Mouse (Mus musculus): Measurements from ENCODE around the gene Nfya. TPM values are rescaled to one million over a fixed set of nuclear protein-coding genes. Genes with fewer than 3 reads are reported as not detected.

The Nfya gene
- polyA plus RNA-seq (2015; fragmentation: Nextera tagmentation; extraction: Ambion mirVana): 9.0 and 9.8 TPM in 2 replicates

DNA sequence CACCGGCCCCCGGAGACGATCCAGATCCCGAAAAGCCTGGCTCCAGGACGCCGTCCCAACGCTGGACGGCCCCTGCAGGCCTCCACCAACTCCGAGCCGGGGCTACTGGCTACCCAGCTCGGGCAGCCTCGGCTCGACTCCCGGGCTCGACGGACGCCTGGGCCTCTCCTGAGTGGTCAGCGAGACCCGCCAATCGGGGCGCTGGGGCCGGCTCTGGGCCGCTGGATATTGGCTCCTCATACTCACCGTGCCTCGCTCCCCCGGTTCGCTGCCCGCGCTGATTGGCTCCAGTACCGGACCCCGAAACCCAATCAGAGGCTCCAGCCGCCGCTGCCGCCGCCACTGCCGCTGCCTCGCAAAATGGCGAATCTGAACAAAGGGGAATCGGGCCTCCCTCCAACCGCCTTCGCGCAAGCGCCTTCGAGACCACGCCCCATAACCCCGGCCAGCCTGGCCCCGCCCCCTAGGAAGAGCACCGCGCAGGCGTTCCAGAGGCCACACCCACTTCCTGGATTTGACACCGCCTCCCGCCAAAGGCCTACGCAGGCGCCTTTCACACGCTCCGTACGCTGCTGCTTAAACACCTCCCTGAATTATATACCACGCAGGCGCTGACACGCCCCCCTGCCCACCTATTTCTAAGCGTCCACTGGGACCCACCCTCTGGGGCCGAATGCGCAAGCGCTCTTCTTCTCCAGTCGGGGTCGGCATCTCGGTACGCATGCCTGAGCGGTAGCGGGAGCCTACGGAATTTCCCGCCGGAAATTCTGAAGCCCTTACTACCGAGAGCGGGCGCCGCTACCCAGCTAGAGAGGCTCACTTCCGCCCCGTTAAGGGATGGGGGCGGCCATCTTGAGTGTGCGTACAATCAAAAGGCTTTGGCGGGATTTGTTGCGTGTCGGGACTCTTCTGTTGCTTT is at the start of gene Nfya, which contains the start of gene Oard1:
Gene Nfya (minus strand): TSS at position 527 of the 919 bp plus-strand sequence.
Gene Oard1 (plus strand): TSS at position 635 of the 919 bp plus-strand sequence.

DNA sequence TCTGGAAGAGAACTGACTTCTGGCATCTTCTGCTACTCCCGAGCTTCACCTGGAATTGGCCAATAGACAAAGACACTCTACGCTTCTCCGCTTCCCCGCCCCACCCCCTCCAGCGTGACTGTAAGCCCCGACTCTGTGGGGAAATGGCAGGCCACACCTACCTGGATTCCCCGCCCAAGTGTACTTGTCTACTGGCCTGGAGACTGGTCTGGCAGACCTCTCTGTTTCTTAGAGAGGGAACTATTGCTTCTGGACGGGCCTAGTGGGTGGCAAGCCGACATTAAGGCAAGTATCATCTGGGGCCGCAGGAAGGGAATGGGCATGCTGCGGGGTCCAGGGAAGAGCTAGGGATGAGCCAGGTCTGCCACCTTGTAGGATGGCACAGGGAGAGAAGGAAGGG is 45.0 kb upstream of the Nfya start, which contains the start of gene Unc5cl:
Gene Unc5cl (plus strand): TSS at position 214 of the 400 bp plus-strand sequence.

DNA sequence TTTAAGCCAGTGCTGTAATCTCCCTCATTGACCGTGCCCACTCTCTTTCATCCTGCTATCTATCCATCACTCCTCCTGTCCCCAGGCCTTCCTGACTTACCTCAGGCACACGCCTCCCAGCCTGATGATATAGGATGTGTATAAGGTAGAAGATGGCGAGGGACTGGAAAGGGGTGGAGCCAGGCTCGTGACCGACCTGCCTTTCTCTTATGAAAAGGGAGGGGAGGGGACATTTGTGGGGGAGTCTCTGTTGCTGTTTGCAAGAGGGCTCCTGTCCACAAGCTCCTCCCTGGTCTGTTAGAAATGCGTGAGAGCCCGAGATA is 41.6 kb upstream of the Nfya start, which contains the start of gene Tspo2:
Gene Tspo2 (minus strand): TSS at position 170 of the 323 bp plus-strand sequence.

GRCm38 (mm10) chr17:48432158-48432980 is 22.7 kb upstream of the Nfya start, which contains the start of gene Apobec2:
Gene Apobec2, minus strand, starts transcription at chr17:48432930.

DNA sequence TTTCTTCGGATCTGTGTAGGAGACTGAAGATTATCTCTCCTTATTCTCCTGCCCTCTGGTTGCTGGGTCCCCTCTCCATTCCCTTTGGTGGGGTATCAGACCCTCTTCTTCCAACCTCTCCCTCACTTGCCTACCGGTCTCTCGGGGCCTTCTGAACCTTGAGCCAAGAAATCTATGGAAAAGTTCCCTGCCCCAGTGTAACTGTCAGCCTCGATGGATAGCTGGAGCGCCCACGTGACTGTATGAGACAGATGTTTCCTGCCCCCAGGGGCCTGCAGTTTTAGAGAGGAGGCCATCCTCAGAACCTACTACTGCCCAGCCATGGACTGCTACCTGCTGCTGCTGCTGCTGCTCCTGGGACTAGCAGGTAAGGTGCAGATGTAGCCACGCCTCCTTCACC is 50.1 kb downstream of the Nfya start, which contains the start of gene Treml1:
Gene Treml1 (plus strand): TSS at position 301 of the 400 bp plus-strand sequence.

DNA sequence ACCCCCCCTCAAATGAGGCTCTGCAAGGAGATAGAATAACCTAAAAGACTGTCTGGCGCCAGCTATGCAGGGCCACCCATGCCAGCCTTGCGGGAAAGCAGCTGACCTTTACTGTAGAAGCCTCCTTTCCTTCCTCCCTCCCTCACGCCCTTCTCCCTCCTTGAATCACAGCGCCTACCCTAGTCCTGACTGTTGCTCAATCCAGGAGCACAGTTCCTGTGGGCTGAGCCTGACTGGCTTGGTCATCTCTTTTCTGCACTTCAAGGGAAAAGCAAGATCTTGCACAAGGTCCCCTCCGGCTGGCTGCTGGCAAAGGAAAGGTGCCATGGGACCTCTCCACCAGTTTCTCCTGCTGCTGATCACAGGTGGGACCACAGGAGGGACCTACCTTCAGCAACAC is 63.5 kb downstream of the Nfya start, which contains the start of gene Trem2:
Gene Trem2 (plus strand): TSS at position 171 of the 400 bp plus-strand sequence.

Other genes starting within 250 kb of the Nfya start
- gene A530064D06Rik, start 242.6 kb downstream of the Nfya start, polyA plus RNA-seq (2015; fragmentation: Nextera tagmentation; extraction: Ambion mirVana): 7.2 and 11.1 TPM in 2 replicates
- gene Trem1, start 177.1 kb downstream of the Nfya start, polyA plus RNA-seq (2015; fragmentation: Nextera tagmentation; extraction: Ambion mirVana): 4.7 and 5.3 TPM in 2 replicates
- 28.7 and 40.9 TPM in 2 replicates for gene Trem3, start 162.1 kb downstream of the Nfya start, polyA plus RNA-seq (2015; fragmentation: Nextera tagmentation; extraction: Ambion mirVana)
- gene Treml4, start 145.6 kb downstream of the Nfya start, polyA plus RNA-seq (2015; fragmentation: Nextera tagmentation; extraction: Ambion mirVana): 10.8 and 15.1 TPM in 2 replicates
- 5.8 and 7.1 TPM in 2 replicates for gene Treml2, start 110.4 kb downstream of the Nfya start, polyA plus RNA-seq (2015; fragmentation: Nextera tagmentation; extraction: Ambion mirVana)
- gene B430306N03Rik, start 93.8 kb downstream of the Nfya start, polyA plus RNA-seq (2015; fragmentation: Nextera tagmentation; extraction: Ambion mirVana): 10.2 and 14.2 TPM in 2 replicates
- 1.9 and 3.6 TPM in 2 replicates for gene Trem2, start 63.5 kb downstream of the Nfya start, polyA plus RNA-seq (2015; fragmentation: Nextera tagmentation; extraction: Ambion mirVana)
- 8.6 and 9.7 TPM in 2 replicates for gene Treml1, start 50.0 kb downstream of the Nfya start, polyA plus RNA-seq (2015; fragmentation: Nextera tagmentation; extraction: Ambion mirVana)
- 58.7 and 63.8 TPM in 2 replicates for gene Oard1, start 108 bp upstream of the Nfya start, polyA plus RNA-seq (2015; fragmentation: Nextera tagmentation; extraction: Ambion mirVana)
- gene Apobec2, start 23.0 kb upstream of the Nfya start, polyA plus RNA-seq (2015; fragmentation: Nextera tagmentation; extraction: Ambion mirVana): 0.50 and 0.55 TPM in 2 replicates
- 153 and 156 TPM in 2 replicates for gene Tspo2, start 41.6 kb upstream of the Nfya start, polyA plus RNA-seq (2015; fragmentation: Nextera tagmentation; extraction: Ambion mirVana)
- gene Unc5cl, start 45.0 kb upstream of the Nfya start, polyA plus RNA-seq (2015; fragmentation: Nextera tagmentation; extraction: Ambion mirVana): 2.2 and 2.3 TPM in 2 replicates

Data from spleen, postnatal 0 days (tissue).